Mouse (Mus musculus) embryonic facial prominence, embryonic 11.5 days (tissue): Measurements from ENCODE around the gene Lgi4. TPM values are rescaled to one million over a fixed set of nuclear protein-coding genes. Genes with fewer than 3 reads are reported as not detected.
A peak's percentile ranks its signal among the peaks of the same experiment; 100 is the strongest.

Source experiments
- ATAC-seq: fragments of 200-750 bp; cut with Nextera tagmentation; replicated peaks from 2 replicates; pipeline ENCODE4 v1.8.0; 2017; ENCODE audit warnings: low read depth; ENCODE audit not compliant: insufficient number of reproducible peaks, low FRiP score, low TSS enrichment
- DNase-seq: peaks from one replicate; pipeline ENCODE4 v3.0.0-alpha.2; 2015; ENCODE audit warnings: low spot score
- H3K27ac ChIP-seq: fragments of 300-500 bp; sonication (generic); replicated peaks from 2 replicates; pipeline ENCODE4 v1.5.1; 2014; ENCODE audit warnings: mild to moderate bottlenecking, low read depth, low read length, control low read depth
- H3K27me3 ChIP-seq: fragments of 300-500 bp; sonication (generic); 2 replicates; pipeline ENCODE4 v1.6.1; 2014; ENCODE audit warnings: mild to moderate bottlenecking, low read length, moderate library complexity, mixed read lengths; ENCODE audit not compliant: control insufficient read depth, insufficient read depth
- H3K36me3 ChIP-seq: fragments of 300-500 bp; sonication (generic); replicated peaks from 2 replicates; pipeline ENCODE4 v1.6.1; 2014; ENCODE audit warnings: low read depth, mild to moderate bottlenecking, low read length, moderate library complexity, mixed read lengths; ENCODE audit not compliant: control insufficient read depth, insufficient read depth
- H3K4me1 ChIP-seq: fragments of 300-500 bp; sonication (generic); 2 replicates; pipeline ENCODE4 v1.6.1; 2014; ENCODE audit warnings: low read length, mixed read lengths; ENCODE audit not compliant: control insufficient read depth, insufficient read depth
- H3K4me2 ChIP-seq: fragments of 300-500 bp; sonication (generic); 2 replicates; pipeline ENCODE4 v1.6.1; 2014; ENCODE audit warnings: low read depth, mild to moderate bottlenecking, control low read depth, low read length, moderate library complexity
- H3K4me3 ChIP-seq: fragments of 300-500 bp; sonication (generic); 2 replicates; pipeline ENCODE4 v1.5.1; 2014; ENCODE audit warnings: low read depth, low read length, control low read depth
- H3K9ac ChIP-seq: fragments of 300-500 bp; sonication (generic); replicated peaks from 2 replicates; pipeline ENCODE4 v1.6.1; 2014; ENCODE audit warnings: mild to moderate bottlenecking, control low read depth, low read length
- H3K9me3 ChIP-seq: fragments of 300-500 bp; sonication (generic); replicated peaks from 2 replicates; pipeline ENCODE4 v1.6.1; 2016; ENCODE audit warnings: mild to moderate bottlenecking, low read length, inconsistent platforms, mixed read lengths; ENCODE audit not compliant: control insufficient read depth
- WGBS: fragments of 180-500 bp; shearing (Covaris S2); extraction: QIAGEN DNeasy Blood & Tissue Kit; methylation state at CpG from one replicate; pipeline ENCODE4 v1.1.7; 2014; 5-methylcytosine and 5-hydroxymethylcytosine counted together
- polyA plus RNA-seq: library from polyadenylated mRNA; unstranded; fragments of >200 nt; fragmentation: Nextera tagmentation; extraction: Ambion mirVana; gene quantifications from 2 replicates; pipeline ENCODE4 v1.2.1, GENCODE M21; 2014

The Lgi4 gene
- polyA plus RNA-seq, 1 experiment from 2014 or later = 1.2 TPM

- 63% methylated on average over 7 of the region's 7 CpGs for WGBS
Observed at GRCm38 (mm10) chr7:31074061-31074712, 15.0 kb downstream of the Lgi4 start.

GRCm38 (mm10) chr7:31074713-31075069 is 15.5 kb downstream of the Lgi4 start:
- Histone ChIP-seq H3K9me3 (no peaks in the 10 kb centered on the region), H3K4me3 (no peak overlapping the region), H3K4me1 (no peaks in the 10 kb centered on the region), H3K27ac (no peak overlapping the region), H3K4me2 (no peak overlapping the region), H3K36me3 (no peaks in the 10 kb centered on the region), H3K9ac (no peak overlapping the region), H3K27me3 (no peaks in the 10 kb centered on the region)
- no peak for DNase-seq
- ATAC-seq = no peak
- WGBS = 83% methylated on average over 5 of the region's 5 CpGs

More at GRCm38 (mm10) chr7:31074061-31074712, 15.0 kb downstream of the Lgi4 start:
- DNase-seq (no peak), ATAC-seq (no peak; the same call in 1 of the 2 replicates)
- H3K27me3 ChIP-seq = no peaks in the 10 kb centered on the region
- no peak overlapping the region for H3K27ac ChIP-seq
- H3K4me3 ChIP-seq = no peak overlapping the region
- H3K9me3 ChIP-seq = no peaks in the 10 kb centered on the region
- no peak overlapping the region for H3K4me2 ChIP-seq
- no peaks in the 10 kb centered on the region for H3K36me3 ChIP-seq
- no peak overlapping the region for H3K9ac ChIP-seq
- no peaks in the 10 kb centered on the region for H3K4me1 ChIP-seq

- H3K36me3 ChIP-seq = no peaks in the 10 kb centered on the region
- no peak within 1 kb of the TSS for H3K4me2 ChIP-seq
- 39% methylated on average over 5 of the region's 5 CpGs for WGBS
- H3K9ac ChIP-seq = no peak within 1 kb of the TSS
- no peak within 1 kb of the TSS for H3K4me3 ChIP-seq
- DNase-seq (no peak), ATAC-seq (no peak)
- no peaks in the 10 kb centered on the region for H3K9me3 ChIP-seq
- no peaks in the 10 kb centered on the region for H3K4me1 ChIP-seq
- H3K27ac ChIP-seq = no peak within 1 kb of the TSS
- no peaks in the 10 kb centered on the region for H3K27me3 ChIP-seq
Observed at GRCm38 (mm10) chr7:31076492-31076891, 17.4 kb downstream of the Lgi4 start, which contains the start of gene Fxyd3. TSS of gene Fxyd3 (minus strand) at chr7:31076704.

GRCm38 (mm10) chr7:31077470-31077869 is 18.3 kb downstream of the Lgi4 start:
- no peaks in the 10 kb centered on the region for H3K9me3 ChIP-seq
- DNase-seq (no peak), ATAC-seq (peak; percentile 41; the same call in 1 of the 2 replicates)
- H3K4me2 ChIP-seq = no peak overlapping the region
- H3K4me3 ChIP-seq = no peak overlapping the region
- 17% methylated on average over 6 of the region's 6 CpGs for WGBS
- H3K27me3 ChIP-seq = no peaks in the 10 kb centered on the region
- H3K36me3 ChIP-seq = no peaks in the 10 kb centered on the region
- H3K4me1 ChIP-seq = no peaks in the 10 kb centered on the region
- no peak overlapping the region for H3K27ac ChIP-seq
- H3K9ac ChIP-seq = no peak overlapping the region

GRCm38 (mm10) chr7:31077885-31078445 is 18.8 kb downstream of the Lgi4 start:
- Histone ChIP-seq H3K27ac (no peak overlapping the region), H3K9me3 (no peaks in the 10 kb centered on the region), H3K27me3 (no peaks in the 10 kb centered on the region), H3K4me1 (no peaks in the 10 kb centered on the region; the same call in 1 of the 2 replicates), H3K36me3 (no peaks in the 10 kb centered on the region), H3K4me3 (no peak overlapping the region), H3K4me2 (no peak overlapping the region), H3K9ac (no peak overlapping the region)
- 30% methylated on average over 5 of the region's 5 CpGs for WGBS
- ATAC-seq (no peak; the same call in 1 of the 2 replicates), DNase-seq (peak; percentile 78)

- DNase-seq = no peak
Observed at GRCm38 (mm10) chr7:31079670-31080069, 20.5 kb downstream of the Lgi4 start.

GRCm38 (mm10) chr7:31080611-31081010 is 21.5 kb downstream of the Lgi4 start:
- DNase-seq = no peak
- H3K4me2 ChIP-seq = no peak overlapping the region
- no peaks in the 10 kb centered on the region for H3K36me3 ChIP-seq
- ATAC-seq = no peak
- 27% methylated on average over 3 of the region's 3 CpGs for WGBS
- H3K9me3 ChIP-seq = no peaks in the 10 kb centered on the region
- no peak overlapping the region for H3K27ac ChIP-seq
- H3K9ac ChIP-seq = no peak overlapping the region
- no peak overlapping the region for H3K4me3 ChIP-seq
- H3K4me1 ChIP-seq = no peaks in the 10 kb centered on the region; the same call in 1 of the 2 replicates
- no peaks in the 10 kb centered on the region for H3K27me3 ChIP-seq

More at GRCm38 (mm10) chr7:31079670-31080069, 20.5 kb downstream of the Lgi4 start:
- Histone ChIP-seq H3K9me3 (no peaks in the 10 kb centered on the region), H3K27ac (no peak overlapping the region), H3K4me1 (no peaks in the 10 kb centered on the region; the same call in 1 of the 2 replicates), H3K27me3 (no peaks in the 10 kb centered on the region), H3K4me3 (no peak overlapping the region), H3K9ac (no peak overlapping the region), H3K36me3 (no peaks in the 10 kb centered on the region), H3K4me2 (no peak overlapping the region)
- ATAC-seq = no peak
- WGBS = 94% methylated on average over 8 of the region's 8 CpGs

GRCm38 (mm10) chr7:31081106-31081505 is 22.0 kb downstream of the Lgi4 start:
- Histone ChIP-seq H3K36me3 (no peaks in the 10 kb centered on the region), H3K4me1 (no peaks in the 10 kb centered on the region; the same call in 1 of the 2 replicates), H3K4me3 (no peak overlapping the region), H3K9me3 (no peaks in the 10 kb centered on the region), H3K27me3 (no peaks in the 10 kb centered on the region), H3K4me2 (no peak overlapping the region), H3K27ac (no peak overlapping the region), H3K9ac (no peak overlapping the region)
- WGBS = 21% methylated on average over 1 of the region's 1 CpGs
- DNase-seq (no peak), ATAC-seq (no peak)
